ENCODE assay signal across 1 mouse cellular context in genomic region chr16:36627740-36628139, GRCm38 (mm10).
TF ChIP-seq lines count a peak whose summit lies in the region.

No protein-coding gene starts in this region.

TF ChIP-seq in CH12.LX, 34 proteins besides CTCF, POLR2A, EP300 and RAD21 (continued from another document):
- TF ChIP-seq MXI1 (IDR thresholded peaks at IDR 0.05; ENCODE audit: low read depth, low read length) (peak; percentile 53; the same call in 1 of the 2 replicates), PAX5 (IDR thresholded peaks at IDR 0.05; ENCODE audit: low read length) (no peak)
